Mouse (Mus musculus): ENCODE results near the gene Acsl1. TPM values are rescaled to one million over a fixed set of nuclear protein-coding genes. Genes with fewer than 3 reads are reported as not detected.

Acsl1 gene
- polyA plus RNA-seq, 1 experiment: 45.2 TPM

- no peaks in the 10 kb centered on the region; the same call in 1 of the 2 replicates for H3K4me1 ChIP-seq (ENCODE audit: control insufficient read depth, insufficient read depth, low read length)
- H3K4me3 ChIP-seq (replicated peaks; ENCODE audit: control insufficient read depth, low read depth, low read length): no peak overlapping the region
- 49% methylated on average over 3 of the region's 3 CpGs for WGBS
- TF ChIP-seq POLR2A (IDR thresholded peaks at IDR 0.05; ENCODE audit: borderline replicate concordance, control insufficient read depth, low read depth, low read length): no peak
- no peak for TF ChIP-seq CTCF (IDR thresholded peaks at IDR 0.05; ENCODE audit: control insufficient read depth, insufficient read depth, low read length)
- no peak overlapping the region for H3K27ac ChIP-seq (ENCODE audit: control insufficient read depth, insufficient read depth, low read depth, low read length, poor library complexity)
Observed at GRCm38 (mm10) chr8:46585576-46585975, 114.7 kb downstream of the Acsl1 start.

Other genes starting within 250 kb of the Acsl1 start
- not detected in 2 replicates for gene Helt, start 176.4 kb upstream of the Acsl1 start, polyA plus RNA-seq (2011; ENCODE audit: insufficient read depth, insufficient read length, low replicate concordance, missing spikeins)
- 14.2 and 18.7 TPM in 2 replicates for gene Cenpu, start 81.0 kb downstream of the Acsl1 start, polyA plus RNA-seq (2011; ENCODE audit: insufficient read depth, insufficient read length, low replicate concordance, missing spikeins)
- 7.6 and 10.7 TPM in 2 replicates for gene Primpol, start 146.2 kb downstream of the Acsl1 start, polyA plus RNA-seq (2011; ENCODE audit: insufficient read depth, insufficient read length, low replicate concordance, missing spikeins)
- 26.1 and 28.9 TPM in 2 replicates for gene Casp3, start 146.3 kb downstream of the Acsl1 start, polyA plus RNA-seq (2011; ENCODE audit: insufficient read depth, insufficient read length, low replicate concordance, missing spikeins)

Measured in bone marrow, adult 2 months (tissue).